Mouse (Mus musculus) erythroblast, embryonic 14.5 days (primary cell): ENCODE measurements around the gene Zfp36l1.

Source experiments
- GATA1 ChIP-seq: IDR thresholded peaks from 2 replicates; pipeline ENCODE4 v1.6.1; 2012; ENCODE audit warnings: low read length, inconsistent platforms, mixed read lengths
- TAL1 ChIP-seq: IDR thresholded peaks from 3 replicates; pipeline ENCODE4 v1.6.1; 2012; ENCODE audit warnings: low read length, inconsistent platforms, mixed read lengths

DNA sequence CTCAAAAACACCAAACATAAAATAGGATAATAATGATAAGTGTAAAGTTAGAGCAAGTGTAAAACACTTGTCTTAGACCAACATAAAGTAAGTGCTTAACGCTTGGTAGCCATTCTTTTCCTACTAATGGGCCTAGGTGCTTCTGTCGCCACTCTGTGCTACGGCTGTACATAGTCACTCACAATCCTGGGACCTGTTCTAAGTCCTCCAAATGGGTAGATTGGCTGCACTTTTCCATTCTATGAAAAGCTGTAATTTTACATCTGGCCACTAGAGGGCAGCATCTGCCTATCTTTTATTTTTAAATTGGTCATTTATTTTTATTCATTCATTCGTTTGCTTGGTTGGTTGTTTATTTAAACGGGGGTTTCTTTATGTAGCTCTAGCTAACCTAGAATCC is 44.9 kb upstream of the Zfp36l1 start:
- TF ChIP-seq TAL1, result no peak
- no peak for TF ChIP-seq GATA1
